Mouse (Mus musculus) gastrocnemius, adult 2 months (tissue): Measurements from ENCODE around the gene Dyrk1a. TPM values are rescaled to one million over a fixed set of nuclear protein-coding genes. Genes with fewer than 3 reads are reported as not detected.

Experiments
- DNase-seq: peaks from one replicate; pipeline ENCODE4 v3.0.0; 2022
- H3K27ac ChIP-seq: fragments of 200-600 bp; 2 replicates; pipeline ENCODE4 v1.8.1; 2022; ENCODE audit warnings: mild to moderate bottlenecking
- H3K4me3 ChIP-seq: fragments of 200-600 bp; 2 replicates; pipeline ENCODE4 v1.8.1; 2022; ENCODE audit warnings: mild to moderate bottlenecking, moderate library complexity
- CTCF ChIP-seq: fragments of 200-600 bp; IDR thresholded peaks from 2 replicates; pipeline ENCODE4 v1.8.1; 2022; ENCODE audit warnings: antibody characterized with exemption, mild to moderate bottlenecking, moderate library complexity
- intact Hi-C: fragments of 180-260 bp; cut with DNase I; formaldehyde crosslinking; loops from one replicate; pipeline ENCODE4 v1.15.1; 2025
- total RNA-seq, 2 experiments: library from RNA; stranded (reverse); gene quantifications; 2 replicates each; pipeline ENCODE4 v1.2.3; 2021

Dyrk1a gene
- total RNA-seq, 2 experiments from 2014 or later = 94.4 to 98.0 TPM

GRCm38 (mm10) chr16:94566124-94566523 is 3.7 kb upstream of the Dyrk1a start:
- no peak overlapping the region for H3K4me3 ChIP-seq
- no peak for TF ChIP-seq CTCF
- DNase-seq = no peak
- no peak overlapping the region for H3K27ac ChIP-seq
- intact Hi-C loops = no loop called here

GRCm38 (mm10) chr16:94566834-94567585 is 2.8 kb upstream of the Dyrk1a start:
- DNase-seq = no peak
- TF ChIP-seq CTCF = no peak
- Histone ChIP-seq H3K4me3 (no peak overlapping the region), H3K27ac (peak overlapping the region; percentile 99; the same call in 1 of the 2 replicates)
- intact Hi-C loops = no loop called here

GRCm38 (mm10) chr16:94567751-94568150 is 2.1 kb upstream of the Dyrk1a start:
- DNase-seq = no peak
- no peak for TF ChIP-seq CTCF
- H3K27ac ChIP-seq = peak overlapping the region; percentile 99
- intact Hi-C loops = loop anchor here (2.0 kb wide), 2 partner anchors 41 to 95 kb away; partner anchors contain the start of gene Vps26c
- peak overlapping the region; percentile 97; the same call in 1 of the 2 replicates for H3K4me3 ChIP-seq

GRCm38 (mm10) chr16:94568335-94569228 is 1.2 kb upstream of the Dyrk1a start:
- TF ChIP-seq CTCF = no peak
- intact Hi-C loops = loop anchor here (2.0 kb wide), 2 partner anchors 42 to 96 kb away; partner anchors contain the start of gene Vps26c
- Histone ChIP-seq H3K27ac (peak overlapping the region; percentile 99), H3K4me3 (peak overlapping the region; percentile 97)
- DNase-seq = no peak

GRCm38 (mm10) chr16:94570361-94571041 is 691 bp downstream of the Dyrk1a start:
- H3K27ac ChIP-seq = peak overlapping the region; percentile 99
- intact Hi-C loops = loop anchor here (2.0 to 5.0 kb wide), 2 partner anchors 34 to 142 kb away; no protein-coding TSS in a partner anchor
- no peak for TF ChIP-seq CTCF
- peak; percentile 83 for DNase-seq
- peak overlapping the region; percentile 97 for H3K4me3 ChIP-seq

GRCm38 (mm10) chr16:94571111-94571993 is 1.5 kb downstream of the Dyrk1a start:
- Histone ChIP-seq H3K27ac (peak overlapping the region; percentile 99), H3K4me3 (peak overlapping the region; percentile 97)
- no peak for TF ChIP-seq CTCF
- DNase-seq = no peak
- intact Hi-C loops = loop anchor here (2.0 to 5.0 kb wide), 2 partner anchors 35 to 141 kb away; no protein-coding TSS in a partner anchor

- intact Hi-C loops = loop anchor here (2.0 to 5.0 kb wide), 3 partner anchors 16 to 140 kb away; no protein-coding TSS in a partner anchor
- Histone ChIP-seq H3K4me3 (peak overlapping the region; percentile 97), H3K27ac (peak overlapping the region; percentile 99)
- DNase-seq = no peak
- TF ChIP-seq CTCF = no peak
These were observed 2.6 kb downstream of the Dyrk1a start for GRCm38 (mm10) chr16:94572422-94572821.

GRCm38 (mm10) chr16:94574025-94574717 is 4.4 kb downstream of the Dyrk1a start:
- no peak for TF ChIP-seq CTCF
- H3K27ac ChIP-seq = peak overlapping the region; percentile 99
- no peak for DNase-seq
- intact Hi-C loops = loop anchor here (5.0 kb wide), 1 partner anchor 138 kb away; no protein-coding TSS in a partner anchor
- H3K4me3 ChIP-seq = no peak overlapping the region

- no peak for TF ChIP-seq CTCF
- Histone ChIP-seq H3K27ac (peak overlapping the region; percentile 99), H3K4me3 (0 out of 2 replicates have a peak overlapping the region, but pooled peaks have one; percentile 5)
- no peak for DNase-seq
- intact Hi-C loops = loop anchor here (5.0 kb wide), 1 partner anchor 138 kb away; no protein-coding TSS in a partner anchor
These were observed 4.9 kb downstream of the Dyrk1a start for GRCm38 (mm10) chr16:94574718-94575094.

GRCm38 (mm10) chr16:94575757-94576156 is 5.9 kb downstream of the Dyrk1a start:
- intact Hi-C loops = no loop called here
- peak overlapping the region; percentile 99 for H3K27ac ChIP-seq
- peak overlapping the region; percentile 47 for H3K4me3 ChIP-seq
- no peak for DNase-seq
- TF ChIP-seq CTCF = no peak
